Comparison of ENCODE assay signal across 26 mouse cellular contexts in genomic region chr14:32145401-32145800, GRCm38 (mm10). TPM values are rescaled to one million over a fixed set of nuclear protein-coding genes. Genes with fewer than 3 reads are reported as not detected.
DNase-seq lines count a peak whose midpoint lies in the region; ATAC-seq and TF ChIP-seq lines count a peak whose summit lies in the region.
"Had no signal": no experiment of that assay in that cellular context is flagged by ENCODE, and none has a peak within 500 bp of the region (broad histone marks: within the 10 kb centered on the region; RNA-seq: fewer than 3 reads in every experiment).

No protein-coding gene starts in this region.

- peak; percentile 49; the same call in 1 of the 2 replicates for ATAC-seq in heart, embryonic 12.5 days (ENCODE audit: insufficient number of reproducible peaks, low FRiP score)
- no peak for ATAC-seq in lung, embryonic 14.5 days (ENCODE audit: insufficient read depth)
- ATAC-seq in erythroblast, adult 5-6 weeks (replicated peaks; ENCODE audit: low FRiP score, poor library complexity, severe bottlenecking): peak; percentile 57
- ATAC-seq in liver, embryonic 14.5 days (ENCODE audit: insufficient read depth): peak; percentile 24; the same call in 1 of the 2 replicates
- ATAC-seq: forebrain, postnatal 0 days; hindbrain, embryonic 16.5 days; intestine, postnatal 0 days had no signal

- H3K4me3 ChIP-seq in heart, embryonic 12.5 days: no peak overlapping the region
- no peak overlapping the region for H3K4me3 ChIP-seq in lung, embryonic 14.5 days (ENCODE audit: low read depth, low read length)
- peak overlapping the region; percentile 53 to 65 for H3K4me3 ChIP-seq in liver, embryonic 14.5 days (ENCODE audit: insufficient read depth in 1 of 2, low read depth in 2 of 2, low read length in 2 of 2)
- H3K4me3 ChIP-seq: layer of hippocampus, adult 2 months; limb, embryonic 10.5 days; midbrain, embryonic 10.5 days had no signal

- peak overlapping the region; percentile 7; the same call in 1 of the 2 replicates for H3K4me2 ChIP-seq in heart, embryonic 12.5 days
- no peak overlapping the region for H3K4me2 ChIP-seq in lung, embryonic 14.5 days
- peak overlapping the region; percentile 81 for H3K4me2 ChIP-seq in liver, embryonic 14.5 days (ENCODE audit: low read depth)

- H3K27ac ChIP-seq in heart, embryonic 12.5 days (ENCODE audit: poor library complexity, severe bottlenecking): peak overlapping the region; percentile 38
- 0 out of 2 replicates have a peak overlapping the region, but pooled peaks have one; percentile 12 for H3K27ac ChIP-seq in lung, embryonic 14.5 days (ENCODE audit: low read depth)
- peak overlapping the region; percentile 99 for H3K27ac ChIP-seq in liver, embryonic 14.5 days
- H3K27ac ChIP-seq: layer of hippocampus, adult 2 months; limb, embryonic 10.5 days; midbrain, embryonic 10.5 days had no signal

- no peaks in the 10 kb centered on the region for H3K27me3 ChIP-seq in heart, embryonic 12.5 days (replicated peaks)
- H3K27me3 ChIP-seq in lung, embryonic 14.5 days (ENCODE audit: insufficient read depth, low read length): no peaks in the 10 kb centered on the region
- H3K27me3 ChIP-seq in liver, embryonic 14.5 days (ENCODE audit: control insufficient read depth, insufficient read depth, low read length): no peaks in the 10 kb centered on the region
- H3K27me3 ChIP-seq: CH12.LX had no signal

- intact Hi-C loops in left cerebral cortex, postnatal 10 days (cut with DNase I): no loop called here

- no peak for TF ChIP-seq CTCF in lung, embryonic 14.5 days (IDR thresholded peaks at IDR 0.05; ENCODE audit: low read depth)
- TF ChIP-seq CTCF in liver, embryonic 14.5 days (IDR thresholded peaks at IDR 0.05; ENCODE audit: low read depth): no peak

- no peak for TF ChIP-seq EP300 in liver, embryonic 14.5 days (IDR thresholded peaks at IDR 0.05; ENCODE audit: low read depth)

- 0 out of 2 replicates have a peak, but pooled peaks cover 4% of the 10 kb centered on the region for H3K9me3 ChIP-seq in heart, embryonic 12.5 days (replicated peaks)
- no peaks in the 10 kb centered on the region; the same call in 1 of the 2 replicates for H3K9me3 ChIP-seq in lung, embryonic 14.5 days (ENCODE audit: low read depth, low read length)
- H3K9me3 ChIP-seq in liver, embryonic 14.5 days (ENCODE audit: control insufficient read depth, low read length): peaks cover 4% of the 10 kb centered on the region; the same call in 1 of the 2 replicates
- H3K9me3 ChIP-seq: limb, embryonic 10.5 days had no signal

- peaks cover 9% of the 10 kb centered on the region for H3K4me1 ChIP-seq in heart, embryonic 12.5 days (replicated peaks)
- no peaks in the 10 kb centered on the region for H3K4me1 ChIP-seq in lung, embryonic 14.5 days (ENCODE audit: insufficient read depth)
- H3K4me1 ChIP-seq in liver, embryonic 14.5 days (replicated peaks; ENCODE audit: control insufficient read depth in 2 of 2, insufficient read depth in 2 of 2, low read length in 1 of 2): peaks cover 21% of the 10 kb centered on the region in 2 experiments
- H3K4me1 ChIP-seq: limb, embryonic 10.5 days; midbrain, embryonic 10.5 days had no signal

- no peak for DNase-seq in heart, adult 9 months (ENCODE audit: low spot score in 2 of 2)
- DNase-seq in lung, embryonic 14.5 days: no peak
- no peak for DNase-seq in lung, postnatal 10 days
- no peak for DNase-seq in liver, embryonic 14.5 days (ENCODE audit: low read depth in 3 of 3, low spot score in 3 of 3)
- DNase-seq in left cerebral cortex, postnatal 10 days (ENCODE audit: extremely low spot score in 1 of 2, low spot score in 2 of 2): no peak
- no peak for DNase-seq in cerebellum, adult 18-20 months
- DNase-seq: cerebellum, adult 9-10 months; forebrain, postnatal 0 days; gastrocnemius, postnatal 36 days; heart, postnatal 36 days; kidney, postnatal 14 days; layer of hippocampus, postnatal 36 days; lung, adult 18-20 months; lung, postnatal 36 days; right cerebral cortex, postnatal 4 days; thymus, postnatal 36 days had no signal

- no peak overlapping the region for H3K9ac ChIP-seq in heart, embryonic 12.5 days
- H3K9ac ChIP-seq in lung, embryonic 14.5 days: no peak overlapping the region
- H3K9ac ChIP-seq in liver, embryonic 14.5 days (replicated peaks): peak overlapping the region; percentile 75
- H3K9ac ChIP-seq: forebrain, postnatal 0 days had no signal

- H3K36me3 ChIP-seq in heart, embryonic 12.5 days: no peaks in the 10 kb centered on the region
- no peaks in the 10 kb centered on the region for H3K36me3 ChIP-seq in lung, embryonic 14.5 days (ENCODE audit: insufficient read depth)
- H3K36me3 ChIP-seq in liver, embryonic 14.5 days (replicated peaks; ENCODE audit: control insufficient read depth, insufficient read depth, low read depth): no peaks in the 10 kb centered on the region
- H3K36me3 ChIP-seq: limb, embryonic 10.5 days; midbrain, embryonic 10.5 days had no signal

- 52% methylated on average over 4 of the region's 4 CpGs for WGBS in heart, embryonic 12.5 days
- WGBS in lung, embryonic 14.5 days: 65% methylated on average over 4 of the region's 4 CpGs
- 35% methylated on average over 4 of the region's 4 CpGs for WGBS in liver, embryonic 14.5 days (ENCODE audit: insufficient replicate concordance)

RNA-seq across cellular contexts. Expression of gene Msmb, which starts 3.6 kb away (rescaled TPM):
- polyA plus RNA-seq in heart, embryonic 12.5 days (2016; fragmentation: Nextera tagmentation; extraction: Ambion mirVana): not detected in 2 replicates
- not detected in 2 replicates for polyA plus RNA-seq in lung, embryonic 14.5 days (2014; fragmentation: Nextera tagmentation; extraction: Ambion mirVana)
- total RNA-seq in erythroblast, adult 5-6 weeks (2015; ENCODE audit: low replicate concordance): not detected in 2 replicates
- total RNA-seq in erythroblast, adult 5-6 weeks (2017; ENCODE audit: low replicate concordance): 5.2 TPM in 1 of 2 replicates, not detected in the other
- polyA plus RNA-seq in liver, embryonic 14.5 days (2012; rRNA removed): 0.13 and 0.19 TPM in 2 replicates
- polyA plus RNA-seq in liver, embryonic 14.5 days (2014; fragmentation: Nextera tagmentation; extraction: Ambion mirVana): 0.33 and 0.38 TPM in 2 replicates
- not detected for total RNA-seq in left cerebral cortex, postnatal 10 days (2021)
- total RNA-seq: CH12.LX; forebrain, postnatal 0 days; gastrocnemius, postnatal 36 days; heart, postnatal 36 days; layer of hippocampus, adult 2 months; layer of hippocampus, postnatal 36 days had no signal
- polyA plus RNA-seq: cortical plate, adult 2 months; embryonic facial prominence, embryonic 11.5 days; forebrain, postnatal 0 days; hindbrain, embryonic 16.5 days; intestine, postnatal 0 days; limb, embryonic 10.5 days; midbrain, embryonic 10.5 days had no signal

RNA-seq across cellular contexts. Expression of gene Ncoa4, which starts 14.3 kb away (rescaled TPM):
- 146 and 147 TPM in 2 replicates for polyA plus RNA-seq in heart, embryonic 12.5 days (2016; fragmentation: Nextera tagmentation; extraction: Ambion mirVana)
- 105 and 108 TPM in 2 replicates for polyA plus RNA-seq in lung, embryonic 14.5 days (2014; fragmentation: Nextera tagmentation; extraction: Ambion mirVana)
- total RNA-seq in erythroblast, adult 5-6 weeks (2015; ENCODE audit: low replicate concordance): 661 and 684 TPM in 2 replicates
- total RNA-seq in erythroblast, adult 5-6 weeks (2017; ENCODE audit: low replicate concordance): 773 and 931 TPM in 2 replicates
- 80.7 and 117 TPM in 2 replicates for polyA plus RNA-seq in liver, embryonic 14.5 days (2012; rRNA removed)
- 353 and 363 TPM in 2 replicates for polyA plus RNA-seq in liver, embryonic 14.5 days (2014; fragmentation: Nextera tagmentation; extraction: Ambion mirVana)
- total RNA-seq in left cerebral cortex, postnatal 10 days (2021): 100 to 1,000 TPM; 121 to 130 TPM

RNA-seq across cellular contexts. Expression of gene Timm23, which starts 56.3 kb away (rescaled TPM):
- polyA plus RNA-seq in heart, embryonic 12.5 days (2016; fragmentation: Nextera tagmentation; extraction: Ambion mirVana): 279 and 286 TPM in 2 replicates
- polyA plus RNA-seq in lung, embryonic 14.5 days (2014; fragmentation: Nextera tagmentation; extraction: Ambion mirVana): 293 and 296 TPM in 2 replicates
- total RNA-seq in erythroblast, adult 5-6 weeks (2015; ENCODE audit: low replicate concordance): 41.2 and 49.4 TPM in 2 replicates
- 11.2 and 15.3 TPM in 2 replicates for total RNA-seq in erythroblast, adult 5-6 weeks (2017; ENCODE audit: low replicate concordance)
- 75.8 and 90.5 TPM in 2 replicates for polyA plus RNA-seq in liver, embryonic 14.5 days (2012; rRNA removed)
- polyA plus RNA-seq in liver, embryonic 14.5 days (2014; fragmentation: Nextera tagmentation; extraction: Ambion mirVana): 196 and 199 TPM in 2 replicates
- 10 to 100 TPM; 62.1 to 75.7 TPM for total RNA-seq in left cerebral cortex, postnatal 10 days (2021)

RNA-seq across cellular contexts. Expression of gene Parg, which starts 56.3 kb away (rescaled TPM):
- 35.5 and 37.9 TPM in 2 replicates for polyA plus RNA-seq in heart, embryonic 12.5 days (2016; fragmentation: Nextera tagmentation; extraction: Ambion mirVana)
- 53.4 and 54.5 TPM in 2 replicates for polyA plus RNA-seq in lung, embryonic 14.5 days (2014; fragmentation: Nextera tagmentation; extraction: Ambion mirVana)
- total RNA-seq in erythroblast, adult 5-6 weeks (2015; ENCODE audit: low replicate concordance): 12.7 and 19.2 TPM in 2 replicates
- total RNA-seq in erythroblast, adult 5-6 weeks (2017; ENCODE audit: low replicate concordance): 28.6 and 39.1 TPM in 2 replicates
- polyA plus RNA-seq in liver, embryonic 14.5 days (2012; rRNA removed): 4.4 and 6.0 TPM in 2 replicates
- polyA plus RNA-seq in liver, embryonic 14.5 days (2014; fragmentation: Nextera tagmentation; extraction: Ambion mirVana): 12.6 and 17.0 TPM in 2 replicates
- 10 to 100 TPM; 36.8 to 38.4 TPM for total RNA-seq in left cerebral cortex, postnatal 10 days (2021)

RNA-seq across cellular contexts. Expression of gene Dph3, which starts 59.9 kb away (rescaled TPM):
- 71.7 and 74.5 TPM in 2 replicates for polyA plus RNA-seq in heart, embryonic 12.5 days (2016; fragmentation: Nextera tagmentation; extraction: Ambion mirVana)
- polyA plus RNA-seq in lung, embryonic 14.5 days (2014; fragmentation: Nextera tagmentation; extraction: Ambion mirVana): 89.8 and 90.8 TPM in 2 replicates
- 0.77 and 15.9 TPM in 2 replicates for total RNA-seq in erythroblast, adult 5-6 weeks (2015; ENCODE audit: low replicate concordance)
- 10.4 and 30.1 TPM in 2 replicates for total RNA-seq in erythroblast, adult 5-6 weeks (2017; ENCODE audit: low replicate concordance)
- 10.8 and 29.5 TPM in 2 replicates for polyA plus RNA-seq in liver, embryonic 14.5 days (2012; rRNA removed)
- 87.1 and 87.7 TPM in 2 replicates for polyA plus RNA-seq in liver, embryonic 14.5 days (2014; fragmentation: Nextera tagmentation; extraction: Ambion mirVana)
- total RNA-seq in left cerebral cortex, postnatal 10 days (2021): 10 to 100 TPM; 36.4 to 40.6 TPM

Comparison
In these comparisons a context has a peak if more than half of its experiments do, and no peak if none do; other contexts are left out.
1. H3K27ac ChIP-seq: peak in every context shown above with its lines; median percentile 99 in liver, embryonic 14.5 days; 38 in heart, embryonic 12.5 days; 12 in lung, embryonic 14.5 days.
2. H3K4me3 ChIP-seq: peak in liver, embryonic 14.5 days (2 of 2); none in heart, embryonic 12.5 days (single experiment) and lung, embryonic 14.5 days (single experiment).